Mouse (Mus musculus): ENCODE measurements around the gene Snx3. TPM values are rescaled to one million over a fixed set of nuclear protein-coding genes. Genes with fewer than 3 reads are reported as not detected.
A peak's percentile ranks its signal among the peaks of the same experiment; 100 is the strongest.

Snx3 gene
- polyA plus RNA-seq, 1 experiment from 2014 or later, result 334 TPM

- Histone ChIP-seq H3K9ac (ENCODE audit: low read length) (no peak overlapping the region), H3K27ac (ENCODE audit: low read depth) (no peak overlapping the region), H3K36me3 (ENCODE audit: control insufficient read depth, insufficient read depth, low read length) (no peaks in the 10 kb centered on the region), H3K4me3 (ENCODE audit: low read depth, low read length) (no peak overlapping the region), H3K9me3 (ENCODE audit: control insufficient read depth, low read length) (no peaks in the 10 kb centered on the region), H3K27me3 (replicated peaks; ENCODE audit: control insufficient read depth, insufficient read depth, low read length) (peaks cover 16% of the 10 kb centered on the region), H3K4me2 (ENCODE audit: low read length) (no peak overlapping the region), H3K4me1 (replicated peaks; ENCODE audit: control insufficient read depth, insufficient read depth, low read length) (no peaks in the 10 kb centered on the region)
- 75% methylated on average over 5 of the region's 5 CpGs for WGBS
- DNase-seq (ENCODE audit: low spot score) (no peak), ATAC-seq (replicated peaks; ENCODE audit: low FRiP score, low TSS enrichment, low read depth) (no peak)
These were observed 57.9 kb downstream of the Snx3 start for GRCm38 (mm10) chr10:42559581-42560200.

GRCm38 (mm10) chr10:42562272-42562671 lies 60.4 kb downstream of the Snx3 start:
- ATAC-seq (replicated peaks; ENCODE audit: low FRiP score, low TSS enrichment, low read depth) (no peak), DNase-seq (ENCODE audit: low spot score) (peak; percentile 84)
- Histone ChIP-seq H3K4me2 (ENCODE audit: low read length) (no peak overlapping the region; the same call in 1 of the 2 replicates), H3K9ac (ENCODE audit: low read length) (no peak overlapping the region), H3K27ac (ENCODE audit: low read depth) (no peak overlapping the region), H3K27me3 (replicated peaks; ENCODE audit: control insufficient read depth, insufficient read depth, low read length) (peaks cover 36% of the 10 kb centered on the region), H3K4me1 (replicated peaks; ENCODE audit: control insufficient read depth, insufficient read depth, low read length) (no peaks in the 10 kb centered on the region), H3K4me3 (ENCODE audit: low read depth, low read length) (no peak overlapping the region), H3K36me3 (ENCODE audit: control insufficient read depth, insufficient read depth, low read length) (no peaks in the 10 kb centered on the region), H3K9me3 (ENCODE audit: control insufficient read depth, low read length) (no peaks in the 10 kb centered on the region)
- WGBS, result 1% methylated on average over 12 of the region's 12 CpGs

GRCm38 (mm10) chr10:42572567-42572966 lies 70.7 kb downstream of the Snx3 start:
- Histone ChIP-seq H3K36me3 (ENCODE audit: control insufficient read depth, insufficient read depth, low read length) (no peaks in the 10 kb centered on the region), H3K27ac (ENCODE audit: low read depth) (no peak overlapping the region), H3K4me1 (replicated peaks; ENCODE audit: control insufficient read depth, insufficient read depth, low read length) (no peaks in the 10 kb centered on the region), H3K4me2 (ENCODE audit: low read length) (no peak overlapping the region), H3K9ac (ENCODE audit: low read length) (no peak overlapping the region), H3K9me3 (ENCODE audit: control insufficient read depth, low read length) (no peaks in the 10 kb centered on the region), H3K4me3 (ENCODE audit: low read depth, low read length) (no peak overlapping the region), H3K27me3 (replicated peaks; ENCODE audit: control insufficient read depth, insufficient read depth, low read length) (peaks cover 100% of the 10 kb centered on the region)
- DNase-seq (ENCODE audit: low spot score), result peak; percentile 52
- WGBS, result under 1% methylated on average over 20 of the region's 20 CpGs
- ATAC-seq (replicated peaks; ENCODE audit: low FRiP score, low TSS enrichment, low read depth), result no peak

- Histone ChIP-seq H3K9ac (ENCODE audit: low read length) (no peak overlapping the region), H3K36me3 (ENCODE audit: control insufficient read depth, insufficient read depth, low read length) (no peaks in the 10 kb centered on the region), H3K4me1 (replicated peaks; ENCODE audit: control insufficient read depth, insufficient read depth, low read length) (no peaks in the 10 kb centered on the region), H3K9me3 (ENCODE audit: control insufficient read depth, low read length) (no peaks in the 10 kb centered on the region), H3K27me3 (replicated peaks; ENCODE audit: control insufficient read depth, insufficient read depth, low read length) (peaks cover 100% of the 10 kb centered on the region), H3K27ac (ENCODE audit: low read depth) (no peak overlapping the region), H3K4me2 (ENCODE audit: low read length) (no peak overlapping the region), H3K4me3 (ENCODE audit: low read depth, low read length) (no peak overlapping the region)
- DNase-seq (ENCODE audit: low spot score), result no peak
- no peak for ATAC-seq (replicated peaks; ENCODE audit: low FRiP score, low TSS enrichment, low read depth)
- WGBS, result 2% methylated on average over 15 of the region's 15 CpGs
These were observed 71.1 kb downstream of the Snx3 start for GRCm38 (mm10) chr10:42572971-42573370.

GRCm38 (mm10) chr10:42574639-42575038 lies 72.8 kb downstream of the Snx3 start:
- Histone ChIP-seq H3K9ac (ENCODE audit: low read length) (no peak overlapping the region), H3K27me3 (replicated peaks; ENCODE audit: control insufficient read depth, insufficient read depth, low read length) (peaks cover 100% of the 10 kb centered on the region), H3K4me2 (ENCODE audit: low read length) (no peak overlapping the region), H3K4me3 (ENCODE audit: low read depth, low read length) (no peak overlapping the region), H3K27ac (ENCODE audit: low read depth) (no peak overlapping the region), H3K4me1 (replicated peaks; ENCODE audit: control insufficient read depth, insufficient read depth, low read length) (no peaks in the 10 kb centered on the region), H3K9me3 (ENCODE audit: control insufficient read depth, low read length) (no peaks in the 10 kb centered on the region), H3K36me3 (ENCODE audit: control insufficient read depth, insufficient read depth, low read length) (no peaks in the 10 kb centered on the region)
- DNase-seq (ENCODE audit: low spot score) (peak; percentile 66), ATAC-seq (replicated peaks; ENCODE audit: low FRiP score, low TSS enrichment, low read depth) (no peak)
- WGBS, result 4% methylated on average over 10 of the region's 10 CpGs

GRCm38 (mm10) chr10:42577525-42578280 lies 75.9 kb downstream of the Snx3 start:
- no peak overlapping the region for H3K9ac ChIP-seq (ENCODE audit: low read length)
- H3K9me3 ChIP-seq (ENCODE audit: control insufficient read depth, low read length), result no peaks in the 10 kb centered on the region
- peaks cover 100% of the 10 kb centered on the region for H3K27me3 ChIP-seq (replicated peaks; ENCODE audit: control insufficient read depth, insufficient read depth, low read length)
- H3K27ac ChIP-seq (ENCODE audit: low read depth), result no peak overlapping the region
- ATAC-seq (replicated peaks; ENCODE audit: low FRiP score, low TSS enrichment, low read depth) (no peak), DNase-seq (ENCODE audit: low spot score) (peak; percentile 53)
- H3K4me2 ChIP-seq (ENCODE audit: low read length), result no peak overlapping the region
- 2% methylated on average over 15 of the region's 15 CpGs for WGBS
- no peaks in the 10 kb centered on the region for H3K36me3 ChIP-seq (ENCODE audit: control insufficient read depth, insufficient read depth, low read length)
- H3K4me3 ChIP-seq (ENCODE audit: low read depth, low read length), result no peak overlapping the region
- no peaks in the 10 kb centered on the region for H3K4me1 ChIP-seq (replicated peaks; ENCODE audit: control insufficient read depth, insufficient read depth, low read length)

- ATAC-seq (replicated peaks; ENCODE audit: low FRiP score, low TSS enrichment, low read depth) (no peak), DNase-seq (ENCODE audit: low spot score) (peak; percentile 52)
- Histone ChIP-seq H3K36me3 (ENCODE audit: control insufficient read depth, insufficient read depth, low read length) (no peaks in the 10 kb centered on the region), H3K4me3 (ENCODE audit: low read depth, low read length) (no peak overlapping the region; the same call in 1 of the 2 replicates), H3K9ac (ENCODE audit: low read length) (no peak overlapping the region), H3K9me3 (ENCODE audit: control insufficient read depth, low read length) (no peaks in the 10 kb centered on the region), H3K4me2 (ENCODE audit: low read length) (no peak overlapping the region), H3K27ac (ENCODE audit: low read depth) (no peak overlapping the region), H3K4me1 (replicated peaks; ENCODE audit: control insufficient read depth, insufficient read depth, low read length) (no peaks in the 10 kb centered on the region), H3K27me3 (replicated peaks; ENCODE audit: control insufficient read depth, insufficient read depth, low read length) (peaks cover 100% of the 10 kb centered on the region)
- 2% methylated on average over 15 of the region's 15 CpGs for WGBS
These were observed 76.4 kb downstream of the Snx3 start for GRCm38 (mm10) chr10:42578281-42578675.

GRCm38 (mm10) chr10:42578698-42579474 lies 77.1 kb downstream of the Snx3 start:
- H3K4me3 ChIP-seq (ENCODE audit: low read depth, low read length), result no peak overlapping the region; the same call in 1 of the 2 replicates
- DNase-seq (ENCODE audit: low spot score), result peak; percentile 53
- WGBS, result 1% methylated on average over 22 of the region's 22 CpGs

More at GRCm38 (mm10) chr10:42578698-42579474, 77.1 kb downstream of the Snx3 start:
- no peak for ATAC-seq (replicated peaks; ENCODE audit: low FRiP score, low TSS enrichment, low read depth)
- Histone ChIP-seq H3K9ac (ENCODE audit: low read length) (no peak overlapping the region), H3K4me2 (ENCODE audit: low read length) (no peak overlapping the region), H3K4me1 (replicated peaks; ENCODE audit: control insufficient read depth, insufficient read depth, low read length) (no peaks in the 10 kb centered on the region), H3K9me3 (ENCODE audit: control insufficient read depth, low read length) (no peaks in the 10 kb centered on the region), H3K36me3 (ENCODE audit: control insufficient read depth, insufficient read depth, low read length) (no peaks in the 10 kb centered on the region), H3K27me3 (replicated peaks; ENCODE audit: control insufficient read depth, insufficient read depth, low read length) (peaks cover 100% of the 10 kb centered on the region), H3K27ac (ENCODE audit: low read depth) (no peak overlapping the region)
